13 mouse cellular contexts compared by ENCODE assay signal in the genomic region with DNA sequence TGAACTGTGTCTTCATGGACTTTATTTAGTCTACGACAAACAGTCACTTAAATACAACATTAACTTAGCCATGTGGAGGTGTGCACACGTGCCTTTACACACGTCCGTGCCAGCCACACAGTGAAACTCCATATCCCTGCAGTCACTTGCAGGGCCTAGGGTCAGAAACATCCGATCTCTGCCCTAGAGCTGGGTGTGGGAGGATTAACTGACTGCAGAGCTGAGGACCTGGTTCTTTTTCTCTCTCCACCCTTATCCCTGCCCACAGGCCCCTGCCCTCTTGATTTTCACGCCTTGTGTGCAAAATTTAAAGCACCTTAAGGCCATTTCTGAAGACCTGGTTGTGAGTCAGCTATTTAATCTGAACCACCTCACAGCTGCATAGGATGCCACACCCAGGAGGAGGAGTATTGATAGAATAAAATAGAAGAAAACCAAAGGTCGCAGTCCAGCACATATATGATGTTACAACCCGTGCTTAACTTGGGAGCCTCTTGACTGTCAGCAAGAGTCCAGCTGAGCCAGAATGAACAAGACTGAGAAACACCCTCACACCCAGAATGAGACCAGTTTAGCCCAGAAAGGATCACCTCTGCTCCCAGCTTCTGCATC. TPM values are rescaled to one million over a fixed set of nuclear protein-coding genes. Genes with fewer than 3 reads are reported as not detected.
A peak's percentile ranks its signal among the peaks of the same experiment; 100 is the strongest.
DNase-seq lines count a peak whose midpoint lies in the region; ATAC-seq and TF ChIP-seq lines count a peak whose summit lies in the region.
"Had no signal": no experiment of that assay in that cellular context is flagged by ENCODE, and none has a peak within 500 bp of the region (broad histone marks: within the 10 kb centered on the region; RNA-seq: fewer than 3 reads in every experiment).

TSS of gene Nlrp6 (plus strand) at position 485 of the 612 bp plus-strand sequence.

- H3K9ac ChIP-seq in hindbrain, embryonic 15.5 days, result no peak within 1 kb of the TSS
- no peak within 1 kb of the TSS for H3K9ac ChIP-seq in midbrain, embryonic 13.5 days (replicated peaks)
- H3K9ac ChIP-seq: liver, embryonic 15.5 days had no signal

- DNase-seq in kidney, adult 2 months, result no peak
- no peak for DNase-seq in kidney, adult 8-10 months
- DNase-seq in retina, postnatal 1 day, result no peak
- DNase-seq: cerebellum, adult 18-20 months had no signal

- H3K27me3 ChIP-seq in kidney, adult 2 months (replicated peaks; ENCODE audit: control insufficient read depth, insufficient read depth, low read length), result no peaks in the 10 kb centered on the region
- peaks cover 74% of the 10 kb centered on the region for H3K27me3 ChIP-seq in E14TG2a.4 (ENCODE audit: insufficient read depth, low read length)
- peaks cover 71% of the 10 kb centered on the region for H3K27me3 ChIP-seq in hindbrain, embryonic 15.5 days
- peaks cover 67% of the 10 kb centered on the region for H3K27me3 ChIP-seq in midbrain, embryonic 13.5 days

- no peak within 1 kb of the TSS for H3K4me3 ChIP-seq in kidney, adult 2 months (ENCODE audit: insufficient read depth, low read depth, low read length)
- peak within 1 kb of the TSS; percentile 77 for H3K4me3 ChIP-seq in E14TG2a.4 (replicated peaks; ENCODE audit: low read length)
- H3K4me3 ChIP-seq in hindbrain, embryonic 15.5 days, result peak within 1 kb of the TSS; percentile 51; the same call in 1 of the 2 replicates
- H3K4me3 ChIP-seq in midbrain, embryonic 13.5 days (replicated peaks), result 0 out of 2 replicates have a peak within 1 kb of the TSS, but pooled peaks have one; percentile 50
- H3K4me3 ChIP-seq: erythroblast, embryonic 14.5 days had no signal

- no peak for ATAC-seq in hindbrain, embryonic 15.5 days (ENCODE audit: low FRiP score, low read depth)
- no peak for ATAC-seq in midbrain, embryonic 13.5 days
- ATAC-seq in frontal cortex, adult (ENCODE audit: low TSS enrichment), result no peak
- ATAC-seq: activated CD4-positive, CD25-positive, alpha-beta regulatory T cell, adult 4 months had no signal

- TF ChIP-seq CTCF in kidney, adult 2 months (conservative IDR thresholded peaks at IDR 0.05; ENCODE audit: insufficient read depth, insufficient read length, low read depth, low read length), result no peak
- TF ChIP-seq CTCF in E14TG2a.4 (conservative IDR thresholded peaks at IDR 0.05; ENCODE audit: low read length), result no peak

- H3K4me1 ChIP-seq in kidney, adult 2 months (ENCODE audit: control insufficient read depth, insufficient read depth, low read length), result peaks cover 13% of the 10 kb centered on the region
- H3K4me1 ChIP-seq in E14TG2a.4 (replicated peaks; ENCODE audit: low read depth, low read length), result peaks cover 33% of the 10 kb centered on the region
- H3K4me1 ChIP-seq in hindbrain, embryonic 15.5 days (replicated peaks), result peaks cover 18% of the 10 kb centered on the region
- H3K4me1 ChIP-seq in midbrain, embryonic 13.5 days (replicated peaks), result peaks cover 20% of the 10 kb centered on the region

- TF ChIP-seq POLR2A in kidney, adult 2 months (IDR thresholded peaks at IDR 0.05; ENCODE audit: low read depth, low read length), result no peak

- H3K27ac ChIP-seq in kidney, adult 2 months (ENCODE audit: insufficient read depth, low read depth, low read length), result no peak within 1 kb of the TSS
- no peak within 1 kb of the TSS for H3K27ac ChIP-seq in hindbrain, embryonic 15.5 days (replicated peaks)
- no peak within 1 kb of the TSS for H3K27ac ChIP-seq in midbrain, embryonic 13.5 days
- H3K27ac ChIP-seq: liver, embryonic 15.5 days; macrophage had no signal

- 78% methylated on average over 8 of the region's 8 CpGs for WGBS in kidney, adult 2 months
- WGBS in hindbrain, embryonic 15.5 days, result 80% methylated on average over 8 of the region's 8 CpGs
- WGBS in midbrain, embryonic 13.5 days, result 79% methylated on average over 8 of the region's 8 CpGs

- H3K4me2 ChIP-seq in hindbrain, embryonic 15.5 days, result peak within 1 kb of the TSS; percentile 99
- H3K4me2 ChIP-seq in midbrain, embryonic 13.5 days (replicated peaks), result no peak within 1 kb of the TSS

- no peaks in the 10 kb centered on the region for H3K9me3 ChIP-seq in E14TG2a.4 (ENCODE audit: low read length)
- no peaks in the 10 kb centered on the region for H3K9me3 ChIP-seq in hindbrain, embryonic 15.5 days
- H3K9me3 ChIP-seq in midbrain, embryonic 13.5 days, result no peaks in the 10 kb centered on the region
- H3K9me3 ChIP-seq: liver, embryonic 15.5 days had no signal

- no peaks in the 10 kb centered on the region for H3K36me3 ChIP-seq in kidney, adult 2 months (ENCODE audit: control insufficient read depth, insufficient read depth, low read length)
- no peaks in the 10 kb centered on the region for H3K36me3 ChIP-seq in E14TG2a.4 (ENCODE audit: insufficient read depth, low read length)
- H3K36me3 ChIP-seq in hindbrain, embryonic 15.5 days, result no peaks in the 10 kb centered on the region
- H3K36me3 ChIP-seq in midbrain, embryonic 13.5 days, result no peaks in the 10 kb centered on the region
- H3K36me3 ChIP-seq: liver, embryonic 15.5 days had no signal

RNA-seq across cellular contexts. Expression of gene Nlrp6, which starts in this region (rescaled TPM):
- 56.6 and 70.7 TPM in 2 replicates for polyA plus RNA-seq in kidney, adult 2 months (2012; rRNA removed)
- polyA plus RNA-seq in hindbrain, embryonic 15.5 days (2015; fragmentation: Nextera tagmentation; extraction: Ambion mirVana), result 0.67 and 0.88 TPM in 2 replicates
- 0.17 and 0.18 TPM in 2 replicates for polyA plus RNA-seq in midbrain, embryonic 13.5 days (2015; fragmentation: Nextera tagmentation; extraction: Ambion mirVana)
- polyA plus RNA-seq: activated CD4-positive, CD25-positive, alpha-beta regulatory T cell, adult 4 months; erythroblast, embryonic 14.5 days; heart, embryonic 11.5 days; macrophage had no signal

Comparison
In these comparisons a context has a peak if more than half of its experiments do, and no peak if none do; other contexts are left out.
1. RNA of gene Nlrp6 (polyA plus RNA-seq): 56.6 to 70.7 TPM in kidney, adult 2 months; 0.67 to 0.88 TPM in hindbrain, embryonic 15.5 days and 0.17 to 0.18 TPM in midbrain, embryonic 13.5 days; every median in the first group is over 10 times any median in the second.